Mouse (Mus musculus): ENCODE measurements at regions not wholly inside any gene's neighbourhood (a gene's known extent, or its start where the extent isn't known, plus 50 kb on each side); places are given as distances from the start of the nearest gene placed in this dataset.
A peak's percentile ranks its signal among the peaks of the same experiment; 100 is the strongest.

DNA sequence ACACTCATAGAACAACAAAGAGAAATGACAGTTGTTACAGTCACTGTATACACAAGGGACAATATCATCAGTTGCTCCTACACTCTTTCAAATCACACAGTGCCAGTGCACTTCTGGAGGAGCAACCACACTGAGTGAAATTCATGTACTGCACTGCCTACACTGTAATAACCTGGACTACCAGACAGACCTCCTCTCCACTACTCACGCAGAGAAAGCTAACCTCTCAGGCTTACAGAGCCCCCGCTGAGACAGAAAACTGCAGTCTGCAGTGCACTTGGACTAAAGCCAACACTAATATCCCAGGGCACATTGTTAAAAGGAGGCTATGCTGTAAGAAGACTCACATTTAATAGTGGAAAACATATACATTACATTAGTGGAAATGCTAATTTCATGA is 81.9 kb upstream of the Pax6 start:
- no peaks in the 10 kb centered on the region for H3K36me3 ChIP-seq (replicated peaks)
- H3K4me2 ChIP-seq, result no peak overlapping the region
- H3K27ac ChIP-seq, result no peak overlapping the region
- no peak for ATAC-seq (ENCODE audit: low FRiP score)
- 28% methylated on average over 2 of the region's 2 CpGs for WGBS
- H3K4me1 ChIP-seq, result peaks cover 7% of the 10 kb centered on the region
- no peaks in the 10 kb centered on the region for H3K27me3 ChIP-seq
- H3K4me3 ChIP-seq (replicated peaks), result no peak overlapping the region
- H3K9me3 ChIP-seq, result no peaks in the 10 kb centered on the region
- no peak overlapping the region for H3K9ac ChIP-seq

GRCm38 (mm10) chr2:105594131-105594530 is 74.6 kb upstream of the Pax6 start:
- Histone ChIP-seq H3K4me3 (replicated peaks) (no peak overlapping the region), H3K27me3 (no peaks in the 10 kb centered on the region)
- 91% methylated on average over 2 of the region's 2 CpGs for WGBS

GRCm38 (mm10) chr2:105604553-105605116 is 64.1 kb upstream of the Pax6 start:
- no peak overlapping the region for H3K27ac ChIP-seq
- ATAC-seq (ENCODE audit: low FRiP score), result no peak
- 60% methylated on average over 11 of the region's 11 CpGs for WGBS
- H3K36me3 ChIP-seq (replicated peaks), result no peaks in the 10 kb centered on the region
- peaks cover 36% of the 10 kb centered on the region for H3K27me3 ChIP-seq
- peaks cover 11% of the 10 kb centered on the region for H3K4me1 ChIP-seq
- H3K9ac ChIP-seq, result no peak overlapping the region
- H3K4me2 ChIP-seq, result no peak overlapping the region
- H3K4me3 ChIP-seq (replicated peaks), result no peak overlapping the region
- no peaks in the 10 kb centered on the region for H3K9me3 ChIP-seq

More at GRCm38 (mm10) chr2:105594131-105594530, 74.6 kb upstream of the Pax6 start:
- Histone ChIP-seq H3K4me2 (no peak overlapping the region), H3K36me3 (replicated peaks) (no peaks in the 10 kb centered on the region), H3K4me1 (no peaks in the 10 kb centered on the region), H3K9me3 (no peaks in the 10 kb centered on the region), H3K9ac (no peak overlapping the region), H3K27ac (no peak overlapping the region)
- ATAC-seq (ENCODE audit: low FRiP score), result no peak

DNA sequence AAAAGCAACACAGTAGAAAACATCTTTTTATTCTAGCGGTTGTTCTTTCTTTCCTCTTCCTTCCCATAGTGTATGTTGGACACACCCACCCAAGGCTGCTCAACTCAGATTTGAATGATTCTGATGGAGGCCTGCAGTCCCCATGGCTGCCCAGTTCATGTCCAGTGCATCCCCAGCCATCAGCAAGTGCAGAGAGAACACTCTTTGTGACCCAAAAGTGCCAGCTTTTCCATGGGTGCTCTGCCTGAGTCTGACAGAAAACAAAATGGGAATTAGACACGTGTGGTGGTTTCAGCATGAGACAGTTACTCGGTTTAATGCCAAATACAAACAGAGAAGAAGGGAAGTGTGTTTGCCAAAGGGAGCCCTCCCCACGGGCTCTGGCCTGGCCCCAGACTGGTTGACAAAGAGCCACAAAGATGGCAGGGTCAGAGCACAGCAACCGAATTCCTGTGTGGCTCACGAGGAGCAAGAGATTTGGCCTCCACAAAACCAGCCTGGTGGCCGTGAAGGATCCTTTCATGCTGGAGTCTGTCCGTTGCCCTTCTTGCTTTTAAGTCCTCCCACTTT is 60.6 kb upstream of the Pax6 start:
- H3K4me3 ChIP-seq (replicated peaks), result no peak overlapping the region
- 68% methylated on average over 8 of the region's 8 CpGs for WGBS
- ATAC-seq (ENCODE audit: low FRiP score), result no peak
- peaks cover 49% of the 10 kb centered on the region for H3K27me3 ChIP-seq
- H3K4me2 ChIP-seq, result no peak overlapping the region
- no peaks in the 10 kb centered on the region for H3K9me3 ChIP-seq
- no peak overlapping the region for H3K27ac ChIP-seq
- H3K4me1 ChIP-seq, result peaks cover 33% of the 10 kb centered on the region
- H3K9ac ChIP-seq, result no peak overlapping the region
- H3K36me3 ChIP-seq (replicated peaks), result no peaks in the 10 kb centered on the region

GRCm38 (mm10) chr2:105608756-105609155 is 59.9 kb upstream of the Pax6 start:
- H3K9ac ChIP-seq, result no peak overlapping the region
- peaks cover 35% of the 10 kb centered on the region for H3K4me1 ChIP-seq
- H3K4me2 ChIP-seq, result no peak overlapping the region
- H3K9me3 ChIP-seq, result no peaks in the 10 kb centered on the region
- H3K27ac ChIP-seq, result no peak overlapping the region
- WGBS, result 82% methylated on average over 7 of the region's 7 CpGs
- no peak overlapping the region for H3K4me3 ChIP-seq (replicated peaks)
- H3K27me3 ChIP-seq, result peaks cover 53% of the 10 kb centered on the region
- ATAC-seq (ENCODE audit: low FRiP score), result no peak
- no peaks in the 10 kb centered on the region for H3K36me3 ChIP-seq (replicated peaks)

DNA sequence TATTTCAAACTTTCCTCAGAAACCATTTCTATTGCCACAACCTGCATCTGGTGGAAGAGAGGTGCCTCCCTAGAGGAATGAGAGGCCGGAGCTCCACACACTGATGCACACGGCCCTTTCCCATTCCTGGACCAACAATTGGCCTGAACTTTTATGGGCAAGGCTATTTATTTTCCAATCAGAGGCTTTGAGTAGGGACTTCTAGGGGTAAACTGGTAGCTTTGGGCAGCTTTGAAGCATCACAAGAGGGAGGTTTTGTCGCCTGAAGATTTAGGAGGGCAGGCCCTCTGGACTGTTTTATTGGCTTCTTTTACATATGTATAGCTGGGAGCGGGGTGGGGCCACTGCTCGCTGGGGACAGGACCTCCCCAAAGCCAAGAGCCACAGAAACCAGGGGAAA is 57.7 kb upstream of the Pax6 start:
- no peak overlapping the region for H3K4me3 ChIP-seq (replicated peaks)
- WGBS, result 34% methylated on average over 5 of the region's 5 CpGs
- no peak for ATAC-seq (ENCODE audit: low FRiP score)
- no peak overlapping the region for H3K9ac ChIP-seq
- no peaks in the 10 kb centered on the region for H3K36me3 ChIP-seq (replicated peaks)
- no peak overlapping the region for H3K4me2 ChIP-seq
- peaks cover 57% of the 10 kb centered on the region for H3K27me3 ChIP-seq
- H3K27ac ChIP-seq, result no peak overlapping the region
- no peaks in the 10 kb centered on the region for H3K9me3 ChIP-seq
- peaks cover 34% of the 10 kb centered on the region for H3K4me1 ChIP-seq

DNA sequence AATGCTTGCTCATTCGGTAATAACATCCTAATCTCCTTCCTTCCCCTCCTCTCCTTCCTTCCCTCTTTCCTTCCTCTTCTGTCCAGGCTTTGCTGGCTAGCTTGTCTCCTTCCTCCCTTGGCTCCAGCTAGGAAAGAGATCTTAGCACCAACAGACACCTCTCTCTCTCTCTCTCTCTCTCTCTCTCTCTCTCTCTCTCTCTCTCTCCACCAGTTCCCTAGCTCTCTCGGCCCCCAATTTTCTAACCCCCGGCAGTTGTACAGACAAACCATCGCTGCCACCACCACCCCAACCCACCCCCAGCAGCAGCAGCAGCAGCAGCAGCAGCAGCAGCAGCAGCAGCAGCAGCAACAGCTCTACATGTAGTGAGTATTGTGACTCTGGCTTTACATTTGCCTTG is 57.0 kb upstream of the Pax6 start:
- WGBS, result 6% methylated on average over 4 of the region's 4 CpGs
- Histone ChIP-seq H3K27ac (peak overlapping the region; percentile 78), H3K36me3 (replicated peaks) (no peaks in the 10 kb centered on the region), H3K4me1 (peaks cover 37% of the 10 kb centered on the region), H3K27me3 (peaks cover 51% of the 10 kb centered on the region), H3K4me2 (peak overlapping the region; percentile 42), H3K4me3 (replicated peaks) (no peak overlapping the region; the same call in 1 of the 2 replicates), H3K9ac (0 out of 2 replicates have a peak overlapping the region, but pooled peaks have one; percentile 17), H3K9me3 (no peaks in the 10 kb centered on the region)
- ATAC-seq (ENCODE audit: low FRiP score), result no peak

- Histone ChIP-seq H3K4me3 (replicated peaks) (no peak overlapping the region; the same call in 1 of the 2 replicates), H3K9me3 (no peaks in the 10 kb centered on the region), H3K36me3 (replicated peaks) (no peaks in the 10 kb centered on the region), H3K27ac (peak overlapping the region; percentile 78), H3K27me3 (peaks cover 49% of the 10 kb centered on the region), H3K9ac (0 out of 2 replicates have a peak overlapping the region, but pooled peaks have one; percentile 17), H3K4me2 (peak overlapping the region; percentile 42), H3K4me1 (peaks cover 41% of the 10 kb centered on the region)
- ATAC-seq (ENCODE audit: low FRiP score), result peak; percentile 74
- 2% methylated on average over 21 of the region's 21 CpGs for whole genome bisulfite sequencing
Measured at GRCm38 (mm10) chr2:105612051-105612664, 56.5 kb upstream of the Pax6 start.

- H3K4me3 ChIP-seq (replicated peaks), result no peak overlapping the region
- peak overlapping the region; percentile 42 for H3K4me2 ChIP-seq
- 26% methylated on average over 7 of the region's 7 CpGs for WGBS
- no peaks in the 10 kb centered on the region for H3K9me3 ChIP-seq
- H3K9ac ChIP-seq, result no peak overlapping the region
- H3K27me3 ChIP-seq, result peaks cover 48% of the 10 kb centered on the region
- no peaks in the 10 kb centered on the region for H3K36me3 ChIP-seq (replicated peaks)
- no peak for ATAC-seq (ENCODE audit: low FRiP score)
- peaks cover 41% of the 10 kb centered on the region for H3K4me1 ChIP-seq
- H3K27ac ChIP-seq, result peak overlapping the region; percentile 78; the same call in 1 of the 2 replicates
Measured at GRCm38 (mm10) chr2:105612706-105613105, 56.0 kb upstream of the Pax6 start.

DNA sequence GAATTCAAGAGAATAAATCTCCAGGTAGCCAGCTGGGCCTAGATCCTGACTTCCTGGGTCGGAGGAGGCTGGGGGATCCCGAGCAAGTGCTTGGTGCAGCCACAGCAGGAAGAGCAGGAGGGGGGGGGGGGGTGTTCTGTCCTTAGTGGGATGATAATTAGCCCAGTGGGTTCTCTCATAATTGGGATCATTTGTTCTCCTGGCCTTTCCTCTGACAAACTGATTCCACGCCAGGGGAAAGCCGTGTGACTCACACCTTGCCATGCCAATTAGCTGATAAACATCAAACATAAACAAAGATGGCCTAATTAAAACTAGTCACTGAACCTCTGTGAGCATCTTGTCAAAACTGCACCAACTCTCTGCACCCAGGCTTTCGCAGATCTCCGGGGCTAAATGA is 55.5 kb upstream of the Pax6 start:
- Histone ChIP-seq H3K36me3 (replicated peaks) (no peaks in the 10 kb centered on the region), H3K27me3 (peaks cover 48% of the 10 kb centered on the region), H3K9me3 (no peaks in the 10 kb centered on the region), H3K4me2 (no peak overlapping the region), H3K4me3 (replicated peaks) (no peak overlapping the region), H3K27ac (no peak overlapping the region), H3K4me1 (peaks cover 41% of the 10 kb centered on the region), H3K9ac (no peak overlapping the region)
- no peak for ATAC-seq (ENCODE audit: low FRiP score)
- WGBS, result 40% methylated on average over 6 of the region's 6 CpGs

DNA sequence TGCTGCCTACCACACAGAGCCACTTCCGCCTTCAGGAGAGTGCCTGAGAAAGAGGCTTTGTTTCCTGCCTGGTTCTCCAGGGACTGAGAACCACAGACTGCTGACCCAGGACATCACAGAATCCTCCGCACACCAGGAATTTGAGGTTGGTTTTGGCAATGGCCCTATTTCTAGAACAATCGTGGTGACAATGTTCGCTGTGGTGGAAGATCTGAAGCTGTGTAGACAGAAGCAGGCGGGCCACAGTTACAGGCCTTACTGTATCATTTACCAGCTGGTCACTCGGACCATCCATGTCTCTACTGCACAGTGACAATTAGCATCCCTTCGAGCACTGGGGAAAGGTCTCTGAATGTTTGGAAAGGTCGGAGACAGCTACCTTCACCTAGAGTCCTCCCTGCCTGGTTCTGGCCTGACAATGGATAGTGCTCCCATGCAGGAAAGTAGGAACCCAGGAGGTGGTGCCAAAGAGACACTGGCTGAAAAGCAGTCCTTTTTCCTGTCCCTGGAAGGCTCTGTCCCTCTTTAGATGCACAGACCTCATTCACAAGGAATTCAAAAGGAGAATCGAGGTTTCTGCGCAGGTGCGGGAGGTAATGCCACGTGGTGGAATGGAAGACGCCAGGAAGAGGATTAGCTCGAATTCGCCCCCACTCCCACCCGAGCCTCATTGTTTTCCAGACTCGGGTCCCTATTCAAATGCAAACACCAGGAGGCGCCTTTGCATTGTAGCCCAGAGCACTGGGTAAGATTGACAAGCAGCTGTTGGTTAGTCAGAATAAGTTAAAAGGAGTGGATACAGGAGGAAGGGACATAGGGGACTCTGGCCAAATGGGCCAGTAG is 52.6 kb upstream of the Pax6 start:
- WGBS, result 22% methylated on average over 18 of the region's 18 CpGs
- peaks cover 36% of the 10 kb centered on the region for H3K4me1 ChIP-seq
- H3K27me3 ChIP-seq, result peaks cover 29% of the 10 kb centered on the region
- H3K36me3 ChIP-seq (replicated peaks), result no peaks in the 10 kb centered on the region
- ATAC-seq (ENCODE audit: low FRiP score), result peak; percentile 72
- H3K9ac ChIP-seq, result no peak overlapping the region
- H3K4me2 ChIP-seq, result peak overlapping the region; percentile 26
- H3K4me3 ChIP-seq (replicated peaks), result no peak overlapping the region
- H3K9me3 ChIP-seq, result no peaks in the 10 kb centered on the region
- H3K27ac ChIP-seq, result peak overlapping the region; percentile 65
